Comparison of ENCODE assay signal across 7 mouse cellular contexts in genomic region chr10:128179989-128180388, GRCm38 (mm10). TPM values are rescaled to one million over a fixed set of nuclear protein-coding genes. Genes with fewer than 3 reads are reported as not detected.
A peak's percentile ranks its signal among the peaks of the same experiment; 100 is the strongest.
DNase-seq lines count a peak whose midpoint lies in the region; ATAC-seq and TF ChIP-seq lines count a peak whose summit lies in the region.

Gene Rbms2, minus strand, starts transcription at chr10:128180297.

- H3K4me3 ChIP-seq in ES-E14 (ENCODE audit: insufficient read depth in 1 of 2, low read depth in 1 of 2, low read length in 2 of 2, poor library complexity in 1 of 2, severe bottlenecking in 1 of 2) = peak within 1 kb of the TSS; percentile 6 to 33; a peak in 2 of 4 replicates
- peak within 1 kb of the TSS; percentile 69 for H3K4me3 ChIP-seq in gastrocnemius, adult 2 months
- H3K4me3 ChIP-seq in hindbrain, postnatal 0 days (ENCODE audit: low read length) = no peak within 1 kb of the TSS
- peak within 1 kb of the TSS; percentile 24 for H3K4me3 ChIP-seq in limb, embryonic 12.5 days (replicated peaks)
- peak within 1 kb of the TSS; percentile 7 for H3K4me3 ChIP-seq in myocyte

- in situ Hi-C loops in ES-E14 (cut with MboI; ENCODE audit: low sequenced_read_pairs in 2 of 2, unreplicated experiment in 2 of 2) = loop anchor here in 1 of 2 experiments (10.0 kb wide), 1 partner anchor 85 kb away; the partner anchor contains the start of gene Baz2a

- no peak for DNase-seq in ES-E14 (ENCODE audit: low read depth, low spot score)
- DNase-seq in gastrocnemius, adult 2 months = peak; percentile 32
- DNase-seq in hindbrain, postnatal 0 days (ENCODE audit: low spot score) = no peak
- DNase-seq in cerebellum, postnatal 10 days = no peak

- H3K27ac ChIP-seq in ES-E14 (ENCODE audit: insufficient read depth, low read depth, low read length, poor library complexity, severe bottlenecking) = peak within 1 kb of the TSS; percentile 68; the same call in 1 of the 2 replicates
- peak within 1 kb of the TSS; percentile 89 for H3K27ac ChIP-seq in gastrocnemius, adult 2 months
- no peak within 1 kb of the TSS for H3K27ac ChIP-seq in hindbrain, postnatal 0 days
- H3K27ac ChIP-seq in limb, embryonic 12.5 days = peak within 1 kb of the TSS; percentile 84

- no peaks in the 10 kb centered on the region for H3K27me3 ChIP-seq in hindbrain, postnatal 0 days (ENCODE audit: insufficient read depth, low read length)
- no peaks in the 10 kb centered on the region for H3K27me3 ChIP-seq in limb, embryonic 12.5 days
- no peaks in the 10 kb centered on the region for H3K27me3 ChIP-seq in myocyte (ENCODE audit: control insufficient read depth, insufficient read depth, insufficient read length)

- ATAC-seq in activated CD4-positive, CD25-positive, alpha-beta regulatory T cell, adult 4 months = no peak
- no peak for ATAC-seq in hindbrain, postnatal 0 days
- ATAC-seq in limb, embryonic 12.5 days (ENCODE audit: insufficient number of reproducible peaks, insufficient read depth, low FRiP score, low TSS enrichment, low read depth) = no peak

- TF ChIP-seq POLR2A in myocyte (IDR thresholded peaks at IDR 0.05; ENCODE audit: insufficient read length, low read depth) = no peak

- WGBS in hindbrain, postnatal 0 days = 4% methylated on average over 6 of the region's 6 CpGs
- WGBS in limb, embryonic 12.5 days = 2% methylated on average over 6 of the region's 6 CpGs

- H3K9ac ChIP-seq in ES-E14 (ENCODE audit: insufficient read depth, low read depth, low read length, poor library complexity, severe bottlenecking) = peak within 1 kb of the TSS; percentile 62; the same call in 1 of the 2 replicates
- no peak within 1 kb of the TSS for H3K9ac ChIP-seq in hindbrain, postnatal 0 days (replicated peaks; ENCODE audit: low read length)
- peak within 1 kb of the TSS; percentile 38; the same call in 1 of the 2 replicates for H3K9ac ChIP-seq in limb, embryonic 12.5 days (replicated peaks)

- no peak for TF ChIP-seq CTCF in gastrocnemius, adult 2 months (IDR thresholded peaks at IDR 0.05)
- TF ChIP-seq CTCF in hindbrain, postnatal 0 days (IDR thresholded peaks at IDR 0.05; ENCODE audit: low read depth) = no peak

- peaks cover 9% of the 10 kb centered on the region for H3K79me2 ChIP-seq in myocyte (ENCODE audit: control insufficient read depth, insufficient read depth)

- H3K4me1 ChIP-seq in ES-E14 (ENCODE audit: control insufficient read depth in 2 of 2, insufficient read depth in 2 of 2, low read length in 2 of 2, poor library complexity in 1 of 2) = peaks cover 2 to 4% of the 10 kb centered on the region in 2 experiments; a peak in 3 of 4 replicates
- H3K4me1 ChIP-seq in hindbrain, postnatal 0 days (ENCODE audit: insufficient read depth, low read length) = no peaks in the 10 kb centered on the region
- peaks cover 20% of the 10 kb centered on the region for H3K4me1 ChIP-seq in limb, embryonic 12.5 days (replicated peaks)

- H3K36me3 ChIP-seq in ES-E14 (ENCODE audit: control insufficient read depth, insufficient read depth, low read length, poor library complexity, severe bottlenecking) = no peaks in the 10 kb centered on the region
- H3K36me3 ChIP-seq in hindbrain, postnatal 0 days (ENCODE audit: insufficient read depth, low read length) = no peaks in the 10 kb centered on the region
- H3K36me3 ChIP-seq in limb, embryonic 12.5 days = no peaks in the 10 kb centered on the region
- H3K36me3 ChIP-seq in myocyte (ENCODE audit: control insufficient read depth, insufficient read depth) = no peaks in the 10 kb centered on the region

- H3K4me2 ChIP-seq in hindbrain, postnatal 0 days (ENCODE audit: low read depth, low read length) = peak within 1 kb of the TSS; percentile 14; the same call in 1 of the 2 replicates
- peak within 1 kb of the TSS; percentile 52 for H3K4me2 ChIP-seq in limb, embryonic 12.5 days
- peak within 1 kb of the TSS; percentile 59 for H3K4me2 ChIP-seq in myocyte (ENCODE audit: low read depth)

- H3ac ChIP-seq in myocyte (ENCODE audit: control insufficient read depth, insufficient read length) = no peak within 1 kb of the TSS

- H3K9me3 ChIP-seq in ES-E14 (ENCODE audit: control insufficient read depth, insufficient read depth, low read depth, low read length) = no peaks in the 10 kb centered on the region
- H3K9me3 ChIP-seq in hindbrain, postnatal 0 days (ENCODE audit: low read length) = no peaks in the 10 kb centered on the region
- H3K9me3 ChIP-seq in limb, embryonic 12.5 days = no peaks in the 10 kb centered on the region

- intact Hi-C loops in gastrocnemius, adult 2 months (cut with DNase I) = loop anchor here (10.0 kb wide), 1 partner anchor 225 kb away; no protein-coding TSS in a partner anchor

TF ChIP-seq in ES-E14, 5 proteins besides CTCF, POLR2A, EP300 and RAD21:
- TF ChIP-seq CHD2 (IDR thresholded peaks at IDR 0.05; ENCODE audit: low read depth, low read length) (no peak), ZNF384 (IDR thresholded peaks at IDR 0.05; ENCODE audit: low read depth, low read length) (no peak), MAFK (IDR thresholded peaks at IDR 0.05; ENCODE audit: insufficient read depth, low read depth, low read length) (no peak), ZC3H11A (IDR thresholded peaks at IDR 0.05; ENCODE audit: borderline replicate concordance, low read depth, low read length) (no peak)

TF ChIP-seq in myocyte, 11 proteins besides CTCF, POLR2A, EP300 and RAD21:
- TF ChIP-seq MYOD1 (IDR thresholded peaks at IDR 0.05; ENCODE audit: control insufficient read depth in 1 of 3, insufficient read length in 2 of 3, low read depth in 2 of 3) (no peak), REST (IDR thresholded peaks at IDR 0.05; ENCODE audit: insufficient read depth, insufficient read length) (no peak), MAX (IDR thresholded peaks at IDR 0.05; ENCODE audit: low read depth) (no peak)

RNA-seq across cellular contexts. Expression of gene Rbms2, which starts in this region (rescaled TPM):
- total RNA-seq in ES-E14 (2012; rRNA removed) = 23.2 and 30.8 TPM in 2 replicates
- polyA plus RNA-seq in activated CD4-positive, CD25-positive, alpha-beta regulatory T cell, adult 4 months (2017; shearing (Covaris generic)) = 10 to 100 TPM; 20.9 to 25.0 TPM
- 10 to 100 TPM; 51.8 to 71.2 TPM for total RNA-seq in gastrocnemius, adult 2 months (2021)
- total RNA-seq in hindbrain, postnatal 0 days (2014; rRNA removed) = 11.7 and 13.2 TPM in 2 replicates
- 7.3 and 8.9 TPM in 2 replicates for polyA plus RNA-seq in hindbrain, postnatal 0 days (2015; fragmentation: Nextera tagmentation; extraction: Ambion mirVana)
- 33.0 and 33.5 TPM in 2 replicates for polyA plus RNA-seq in limb, embryonic 12.5 days (2016; fragmentation: Nextera tagmentation; extraction: Ambion mirVana)
- 97.3 TPM for polyA plus RNA-seq in myocyte (2012; fragmentation: generic; extraction: Trizol)
